Mouse (Mus musculus) bone marrow macrophage, adult 2 months (primary cell): ENCODE measurements around the gene Mta3. TPM values are rescaled to one million over a fixed set of nuclear protein-coding genes. Genes with fewer than 3 reads are reported as not detected.
A peak's percentile ranks its signal among the peaks of the same experiment; 100 is the strongest.

Experiments used
- H3K27ac ChIP-seq: 2 replicates; pipeline ENCODE4 v1.5.1; 2012; ENCODE audit warnings: low read depth, low read length; ENCODE audit not compliant: insufficient read depth
- H3K4me1 ChIP-seq: 2 replicates; pipeline ENCODE4 v1.6.1; 2012; ENCODE audit warnings: low read length; ENCODE audit not compliant: control insufficient read depth, insufficient read depth
- H3K4me3 ChIP-seq: 2 replicates; pipeline ENCODE4 v1.5.1; 2012; ENCODE audit warnings: mild to moderate bottlenecking, low read length, moderate library complexity; ENCODE audit not compliant: insufficient read depth
- CTCF ChIP-seq: IDR thresholded peaks from 2 replicates; pipeline ENCODE4 v1.5.1; 2012; ENCODE audit warnings: low read depth, mild to moderate bottlenecking, low read length, moderate library complexity
- POLR2A ChIP-seq: IDR thresholded peaks from 2 replicates; pipeline ENCODE4 v1.6.1; 2012; ENCODE audit warnings: mild to moderate bottlenecking, low read depth, low read length, borderline replicate concordance
- polyA plus RNA-seq: library from polyadenylated mRNA; stranded (reverse); fragments of >200 nt; gene quantifications from 2 replicates; pipeline ENCODE4 v1.2.4, GENCODE M21; 2012; ENCODE audit not compliant: missing spikeins, insufficient read depth, insufficient read length

The Mta3 gene
- polyA plus RNA-seq, 1 experiment = 57.5 TPM

GRCm38 (mm10) chr17:83839132-83839531, 133.2 kb downstream of the Mta3 start:
- H3K4me1 ChIP-seq = no peaks in the 10 kb centered on the region
- TF ChIP-seq POLR2A (no peak), CTCF (no peak)
- no peak overlapping the region for H3K4me3 ChIP-seq
- no peak overlapping the region for H3K27ac ChIP-seq

GRCm38 (mm10) chr17:83841011-83841410, 135.0 kb downstream of the Mta3 start:
- TF ChIP-seq CTCF = no peak
- TF ChIP-seq POLR2A = no peak
- no peak overlapping the region for H3K27ac ChIP-seq
- no peak overlapping the region for H3K4me3 ChIP-seq
- H3K4me1 ChIP-seq = peaks cover 5% of the 10 kb centered on the region

GRCm38 (mm10) chr17:83843780-83844179, 137.8 kb downstream of the Mta3 start:
- H3K4me1 ChIP-seq = peaks cover 17% of the 10 kb centered on the region
- TF ChIP-seq POLR2A = no peak
- no peak overlapping the region for H3K27ac ChIP-seq
- H3K4me3 ChIP-seq = no peak overlapping the region

- H3K4me3 ChIP-seq = no peak overlapping the region
- TF ChIP-seq CTCF (no peak), POLR2A (no peak)
- H3K27ac ChIP-seq = no peak overlapping the region
- H3K4me1 ChIP-seq = peaks cover 17% of the 10 kb centered on the region
These were observed 139.6 kb downstream of the Mta3 start for GRCm38 (mm10) chr17:83845538-83845937.

- peaks cover 24% of the 10 kb centered on the region for H3K4me1 ChIP-seq
- no peak overlapping the region for H3K4me3 ChIP-seq
- H3K27ac ChIP-seq = no peak overlapping the region
- TF ChIP-seq POLR2A (no peak), CTCF (no peak)
These were observed 140.5 kb downstream of the Mta3 start for GRCm38 (mm10) chr17:83846301-83847021.

- no peak for TF ChIP-seq POLR2A
- no peak for TF ChIP-seq CTCF
- Histone ChIP-seq H3K4me3 (no peak overlapping the region), H3K4me1 (peaks cover 24% of the 10 kb centered on the region), H3K27ac (no peak overlapping the region)
These were observed 141.1 kb downstream of the Mta3 start for GRCm38 (mm10) chr17:83847100-83847499.

- TF ChIP-seq POLR2A = no peak
- no peak for TF ChIP-seq CTCF
- H3K4me3 ChIP-seq = no peak within 1 kb of the TSS
- peaks cover 24% of the 10 kb centered on the region for H3K4me1 ChIP-seq
- no peak within 1 kb of the TSS for H3K27ac ChIP-seq
These were observed 141.9 kb downstream of the Mta3 start, which contains the start of gene Haao for GRCm38 (mm10) chr17:83847815-83848214. Gene Haao, minus strand, starts transcription at chr17:83847963.

GRCm38 (mm10) chr17:83848482-83848881, 142.5 kb downstream of the Mta3 start:
- H3K4me1 ChIP-seq = peaks cover 24% of the 10 kb centered on the region
- H3K27ac ChIP-seq = no peak overlapping the region
- no peak overlapping the region for H3K4me3 ChIP-seq
- no peak for TF ChIP-seq CTCF
- no peak for TF ChIP-seq POLR2A

GRCm38 (mm10) chr17:83849081-83849675, 143.2 kb downstream of the Mta3 start:
- Histone ChIP-seq H3K4me3 (no peak overlapping the region), H3K4me1 (peaks cover 24% of the 10 kb centered on the region), H3K27ac (no peak overlapping the region)
- no peak for TF ChIP-seq POLR2A
- no peak for TF ChIP-seq CTCF

GRCm38 (mm10) chr17:83849717-83850116, 143.8 kb downstream of the Mta3 start:
- H3K27ac ChIP-seq = no peak overlapping the region
- no peak for TF ChIP-seq POLR2A
- H3K4me1 ChIP-seq = peaks cover 24% of the 10 kb centered on the region
- H3K4me3 ChIP-seq = no peak overlapping the region

- Histone ChIP-seq H3K4me1 (peaks cover 24% of the 10 kb centered on the region), H3K27ac (no peak overlapping the region), H3K4me3 (no peak overlapping the region)
- peak; percentile 89 for TF ChIP-seq CTCF
- no peak for TF ChIP-seq POLR2A
These were observed 144.5 kb downstream of the Mta3 start for GRCm38 (mm10) chr17:83850458-83850857.
